Mouse (Mus musculus) liver, embryonic 14.5 days (tissue): ENCODE results near the gene Zmynd11.

Experiments
- CTCF ChIP-seq: IDR thresholded peaks from 2 replicates; pipeline ENCODE4 v1.5.1; 2016; ENCODE audit warnings: antibody characterized with exemption, low read depth, control low read depth
- EP300 ChIP-seq: IDR thresholded peaks from 2 replicates; pipeline ENCODE4 v1.6.1; 2016; ENCODE audit warnings: antibody characterized with exemption, low read depth

DNA sequence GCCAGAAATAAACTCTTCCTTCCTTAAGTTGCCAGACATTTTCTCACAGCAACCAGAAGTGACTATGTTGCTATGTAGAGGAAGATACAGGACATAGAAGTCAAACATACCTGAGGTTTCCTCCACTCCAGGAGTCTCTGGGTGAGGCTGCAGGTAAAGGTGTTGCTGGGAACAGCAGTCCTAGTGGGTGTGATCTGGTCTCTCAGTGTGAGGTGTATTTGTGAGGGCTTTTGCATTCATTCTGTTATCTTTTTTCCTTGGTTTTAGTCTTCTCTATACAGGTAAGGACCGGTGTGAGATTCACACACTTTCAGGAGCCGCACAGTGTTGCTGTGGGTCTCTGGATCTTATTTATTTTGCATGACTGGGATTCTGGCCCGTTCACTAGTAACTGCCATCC lies 83.6 kb downstream of the Zmynd11 start:
- TF ChIP-seq CTCF: no peak
- TF ChIP-seq EP300: no peak
